Mouse (Mus musculus) ES-Bruce4 (cell line): ENCODE results near the gene Stx2.

Source experiments
- EP300 ChIP-seq: IDR thresholded peaks from 2 replicates; pipeline ENCODE4 v1.6.1; 2011; ENCODE audit warnings: low read depth, low read length; ENCODE audit not compliant: insufficient read depth
- POLR2A ChIP-seq: IDR thresholded peaks from one replicate; pipeline ENCODE4 v1.8.1; 2011; ENCODE audit warnings: low read length; ENCODE audit not compliant: insufficient read depth

DNA sequence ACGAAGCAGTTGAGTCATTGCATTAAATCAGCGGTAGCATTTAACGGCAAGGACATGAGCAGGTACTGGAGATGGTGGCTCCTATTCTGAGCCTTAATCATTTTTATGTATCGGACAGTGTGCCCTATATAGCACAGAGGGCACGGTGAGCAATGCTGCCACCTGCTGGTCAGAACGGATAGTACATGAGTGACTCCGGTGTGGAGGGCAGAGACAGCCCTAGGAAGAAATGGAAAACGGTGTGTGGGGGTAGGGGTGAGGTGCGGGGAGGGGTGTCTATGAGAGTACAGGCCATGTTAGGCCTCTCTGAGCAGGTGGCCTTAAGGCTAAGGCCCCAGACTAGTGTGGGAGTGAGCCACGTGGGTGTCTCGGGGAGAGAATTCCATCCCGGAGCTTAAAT is 26.8 kb downstream of the Stx2 start:
- TF ChIP-seq POLR2A (no peak), EP300 (no peak)
